Mouse (Mus musculus): ENCODE results near the gene Phf19. TPM values are rescaled to one million over a fixed set of nuclear protein-coding genes. Genes with fewer than 3 reads are reported as not detected.

Phf19 gene
- polyA plus RNA-seq, 1 experiment = 1.8 TPM

DNA sequence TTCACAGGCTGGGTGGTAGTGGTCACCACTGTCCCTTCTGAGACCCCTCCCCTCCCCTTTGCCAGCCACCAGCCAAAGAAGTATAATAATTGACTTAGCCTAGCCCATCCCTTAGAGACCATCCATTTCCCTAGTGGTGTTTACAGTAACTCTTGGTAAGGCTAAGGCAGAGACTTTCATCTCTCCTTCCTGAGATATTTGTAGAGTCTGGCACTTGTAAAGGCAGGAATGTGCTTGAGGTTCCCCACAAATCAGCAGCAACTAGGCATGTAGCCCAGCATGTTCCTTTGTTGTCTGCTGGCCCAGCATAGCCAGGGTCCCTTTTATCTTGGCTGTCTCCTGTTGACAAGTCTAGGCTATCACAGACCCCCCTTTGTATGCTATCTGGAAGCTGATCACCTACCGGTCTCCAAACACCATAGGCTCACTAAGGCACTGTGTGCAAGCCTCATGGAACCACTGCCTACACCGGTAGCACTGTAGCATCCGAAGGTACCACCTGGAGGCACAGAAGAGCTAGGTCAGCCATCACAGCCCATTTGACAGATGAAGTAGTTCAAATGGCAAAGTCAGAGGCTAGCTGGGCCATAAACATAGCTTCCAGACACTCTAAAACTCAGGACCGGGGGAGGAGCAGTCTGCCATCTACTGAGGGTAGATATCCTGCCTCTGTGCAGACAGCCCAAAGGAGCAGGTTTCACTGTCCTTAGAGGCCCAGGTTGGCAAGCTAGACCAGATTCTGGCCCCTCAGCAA, 10.0 kb downstream of the Phf19 start:
- H3K4me1 ChIP-seq (ENCODE audit: control insufficient read depth) = peaks cover 46% of the 10 kb centered on the region
- H3K4me3 ChIP-seq (replicated peaks) = peak overlapping the region; percentile 65
- peaks cover 75% of the 10 kb centered on the region for H3K36me3 ChIP-seq (ENCODE audit: control insufficient read depth)
- TF ChIP-seq GATA1 (IDR thresholded peaks at IDR 0.05; ENCODE audit: low read length) (no peak), TAL1 (IDR thresholded peaks at IDR 0.05; ENCODE audit: low read length) (no peak)
- H3K27me3 ChIP-seq (ENCODE audit: control insufficient read depth) = no peaks in the 10 kb centered on the region
- peaks cover 3% of the 10 kb centered on the region; the same call in 1 of the 2 replicates for H3K9me3 ChIP-seq (ENCODE audit: control insufficient read depth, low read length)

DNA sequence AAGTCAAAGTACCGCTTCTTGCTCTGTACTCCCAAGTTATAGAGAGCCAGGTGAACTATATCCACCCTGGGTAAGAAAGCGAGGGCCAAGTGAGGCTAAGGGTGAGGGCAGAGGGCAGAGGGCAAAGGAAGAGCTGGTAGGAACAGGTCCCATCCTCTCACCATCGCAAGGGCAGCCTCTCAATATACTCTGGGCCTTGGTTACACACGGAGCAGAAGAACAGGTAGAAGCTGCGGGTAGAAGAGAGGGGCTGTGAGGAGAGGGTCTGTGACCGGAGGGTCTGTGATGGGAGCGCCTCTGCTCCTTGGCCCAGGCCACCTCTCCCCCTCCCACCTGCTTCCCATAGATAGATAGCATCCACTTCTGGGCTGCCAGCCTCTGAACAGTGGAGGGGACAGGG, 10.6 kb downstream of the Phf19 start:
- Histone ChIP-seq H3K9me3 (ENCODE audit: control insufficient read depth, low read length) (peaks cover 3% of the 10 kb centered on the region; the same call in 1 of the 2 replicates), H3K4me1 (ENCODE audit: control insufficient read depth) (peaks cover 50% of the 10 kb centered on the region), H3K36me3 (ENCODE audit: control insufficient read depth) (peaks cover 78% of the 10 kb centered on the region), H3K4me3 (replicated peaks) (no peak overlapping the region), H3K27me3 (ENCODE audit: control insufficient read depth) (no peaks in the 10 kb centered on the region)
- no peak for TF ChIP-seq GATA1 (IDR thresholded peaks at IDR 0.05; ENCODE audit: low read length)

- Histone ChIP-seq H3K4me3 (replicated peaks) (no peak overlapping the region), H3K4me1 (ENCODE audit: control insufficient read depth) (peaks cover 53% of the 10 kb centered on the region)
Measured at GRCm38 (mm10) chr2:34902731-34903130, 11.1 kb downstream of the Phf19 start.

DNA sequence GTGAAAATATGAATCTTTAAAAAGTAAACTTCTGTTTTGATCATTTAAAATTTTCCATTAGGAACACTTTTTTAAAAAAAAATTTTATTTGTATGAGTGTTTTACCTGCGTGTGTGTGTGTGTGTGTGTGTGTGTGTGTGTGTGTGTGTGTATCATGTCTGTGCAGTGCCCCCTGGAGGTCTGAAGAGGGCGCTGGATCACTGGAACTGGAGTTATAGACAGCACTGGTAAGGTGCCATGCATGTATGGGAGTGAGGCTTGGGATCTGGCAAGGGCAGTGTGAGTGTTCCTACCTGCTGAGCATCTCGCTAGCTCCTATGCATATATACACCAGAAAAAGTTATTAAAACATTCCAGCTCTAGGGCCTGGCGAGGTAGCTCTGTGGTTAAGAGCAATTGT, 12.1 kb downstream of the Phf19 start:
- Histone ChIP-seq H3K4me3 (replicated peaks) (no peak overlapping the region), H3K27me3 (ENCODE audit: control insufficient read depth) (no peaks in the 10 kb centered on the region), H3K36me3 (ENCODE audit: control insufficient read depth) (peaks cover 79% of the 10 kb centered on the region), H3K4me1 (ENCODE audit: control insufficient read depth) (peaks cover 55% of the 10 kb centered on the region), H3K9me3 (ENCODE audit: control insufficient read depth, low read length) (peaks cover 3% of the 10 kb centered on the region; the same call in 1 of the 2 replicates)
- TF ChIP-seq GATA1 (IDR thresholded peaks at IDR 0.05; ENCODE audit: low read length) (no peak), TAL1 (IDR thresholded peaks at IDR 0.05; ENCODE audit: low read length) (no peak)

More at GRCm38 (mm10) chr2:34902731-34903130, 11.1 kb downstream of the Phf19 start:
- TF ChIP-seq GATA1 (IDR thresholded peaks at IDR 0.05; ENCODE audit: low read length) (no peak), TAL1 (IDR thresholded peaks at IDR 0.05; ENCODE audit: low read length) (no peak)
- peaks cover 78% of the 10 kb centered on the region for H3K36me3 ChIP-seq (ENCODE audit: control insufficient read depth)
- H3K9me3 ChIP-seq (ENCODE audit: control insufficient read depth, low read length) = peaks cover 3% of the 10 kb centered on the region; the same call in 1 of the 2 replicates
- no peaks in the 10 kb centered on the region for H3K27me3 ChIP-seq (ENCODE audit: control insufficient read depth)

GRCm38 (mm10) chr2:34900412-34900811, 13.4 kb downstream of the Phf19 start:
- Histone ChIP-seq H3K36me3 (ENCODE audit: control insufficient read depth) (peaks cover 87% of the 10 kb centered on the region), H3K4me1 (ENCODE audit: control insufficient read depth) (peaks cover 42% of the 10 kb centered on the region)

DNA sequence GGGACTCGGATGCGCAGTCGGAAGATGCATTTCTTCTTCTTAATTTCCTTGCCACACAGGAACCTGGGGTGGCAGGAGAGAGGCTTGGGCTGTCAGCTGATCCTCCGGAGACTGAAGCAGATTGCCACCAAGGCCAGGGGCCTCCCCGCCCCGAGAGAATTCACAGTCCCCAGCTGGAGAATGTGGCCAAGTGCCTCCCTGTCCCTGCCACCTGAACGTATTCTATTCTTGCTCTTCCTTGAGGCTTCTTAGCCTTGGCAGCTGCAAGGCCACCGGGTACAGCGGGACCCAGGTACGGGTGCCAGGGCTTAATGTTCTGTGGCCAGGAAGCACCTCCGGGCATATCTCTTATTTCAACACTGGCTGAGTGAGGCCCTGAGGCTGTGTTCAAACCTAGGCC, 14.1 kb downstream of the Phf19 start:
- no peak overlapping the region for H3K4me3 ChIP-seq (replicated peaks)
- H3K4me1 ChIP-seq (ENCODE audit: control insufficient read depth) = peaks cover 37% of the 10 kb centered on the region
- TF ChIP-seq TAL1 (IDR thresholded peaks at IDR 0.05; ENCODE audit: low read length) (no peak), GATA1 (IDR thresholded peaks at IDR 0.05; ENCODE audit: low read length) (no peak)
- peaks cover 3% of the 10 kb centered on the region; the same call in 1 of the 2 replicates for H3K9me3 ChIP-seq (ENCODE audit: control insufficient read depth, low read length)
- peaks cover 95% of the 10 kb centered on the region for H3K36me3 ChIP-seq (ENCODE audit: control insufficient read depth)
- no peaks in the 10 kb centered on the region for H3K27me3 ChIP-seq (ENCODE audit: control insufficient read depth)

More at GRCm38 (mm10) chr2:34900412-34900811, 13.4 kb downstream of the Phf19 start:
- Histone ChIP-seq H3K27me3 (ENCODE audit: control insufficient read depth) (no peaks in the 10 kb centered on the region), H3K4me3 (replicated peaks) (no peak overlapping the region), H3K9me3 (ENCODE audit: control insufficient read depth, low read length) (peaks cover 3% of the 10 kb centered on the region; the same call in 1 of the 2 replicates)
- TF ChIP-seq GATA1 (IDR thresholded peaks at IDR 0.05; ENCODE audit: low read length) = no peak
- TF ChIP-seq TAL1 (IDR thresholded peaks at IDR 0.05; ENCODE audit: low read length) = no peak

DNA sequence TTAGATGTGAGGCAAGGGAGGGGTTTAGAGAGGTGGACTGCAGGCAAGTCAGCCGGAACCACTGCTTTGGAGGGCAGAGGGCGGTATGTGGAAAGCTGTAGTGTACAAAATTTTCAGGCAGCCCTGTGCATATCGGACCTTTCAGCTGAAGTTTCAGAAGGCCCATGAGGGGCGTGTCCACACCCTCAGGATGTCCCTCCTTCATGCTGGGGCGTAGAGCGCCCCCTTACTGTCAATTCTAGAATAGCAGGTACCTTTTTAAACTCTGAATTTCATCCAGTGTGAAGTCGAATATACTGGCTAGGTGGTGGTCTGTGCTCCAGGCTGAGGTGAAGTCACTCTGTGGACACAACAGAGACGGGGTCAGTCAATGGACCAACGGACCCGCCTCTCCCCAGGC, 16.0 kb downstream of the Phf19 start:
- TF ChIP-seq TAL1 (IDR thresholded peaks at IDR 0.05; ENCODE audit: low read length) (no peak), GATA1 (IDR thresholded peaks at IDR 0.05; ENCODE audit: low read length) (no peak)
- Histone ChIP-seq H3K27me3 (ENCODE audit: control insufficient read depth) (no peaks in the 10 kb centered on the region), H3K4me1 (ENCODE audit: control insufficient read depth) (peaks cover 21% of the 10 kb centered on the region)

DNA sequence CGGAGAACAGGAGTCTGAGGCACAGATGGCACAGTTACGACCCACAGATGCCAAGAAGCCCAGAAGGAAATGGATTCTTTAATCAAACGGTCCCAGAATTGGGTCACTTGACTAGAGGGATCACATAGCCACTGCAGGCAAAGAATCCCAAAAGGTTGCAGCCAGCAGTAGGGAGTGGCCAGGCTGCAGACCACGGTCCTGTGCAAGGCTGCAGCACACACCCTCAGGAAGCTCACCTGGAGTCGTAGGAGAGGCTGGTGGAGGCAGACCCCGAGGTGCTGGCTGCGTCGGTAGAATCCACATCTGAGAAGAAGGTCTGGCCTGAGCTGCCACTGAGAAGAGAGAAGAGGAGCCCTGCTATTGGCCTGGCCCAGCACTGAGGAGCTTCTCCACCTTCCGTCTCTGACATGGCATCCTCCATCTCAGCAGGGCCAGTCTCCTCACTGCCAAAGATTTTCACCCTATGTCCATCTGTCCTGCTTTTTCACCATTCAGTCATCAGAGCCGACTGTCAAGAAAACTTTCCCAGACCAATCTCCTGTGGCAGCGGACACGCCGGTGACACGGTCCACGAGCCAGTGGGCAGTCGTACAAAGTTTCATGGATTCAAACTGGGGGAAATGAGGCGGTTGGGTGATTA, 16.9 kb downstream of the Phf19 start:
- peaks cover 20% of the 10 kb centered on the region for H3K4me1 ChIP-seq (ENCODE audit: control insufficient read depth)
- TF ChIP-seq GATA1 (IDR thresholded peaks at IDR 0.05; ENCODE audit: low read length) = no peak
- TF ChIP-seq TAL1 (IDR thresholded peaks at IDR 0.05; ENCODE audit: low read length) = no peak
- peaks cover 81% of the 10 kb centered on the region for H3K36me3 ChIP-seq (ENCODE audit: control insufficient read depth)
- H3K9me3 ChIP-seq (ENCODE audit: control insufficient read depth, low read length) = peaks cover 2% of the 10 kb centered on the region; the same call in 1 of the 2 replicates
- no peaks in the 10 kb centered on the region for H3K27me3 ChIP-seq (ENCODE audit: control insufficient read depth)
- no peak overlapping the region for H3K4me3 ChIP-seq (replicated peaks)

More for the DNA sequence above, 16.0 kb downstream of the Phf19 start:
- Histone ChIP-seq H3K36me3 (ENCODE audit: control insufficient read depth) (peaks cover 90% of the 10 kb centered on the region), H3K4me3 (replicated peaks) (no peak overlapping the region), H3K9me3 (ENCODE audit: control insufficient read depth, low read length) (peaks cover 3% of the 10 kb centered on the region; the same call in 1 of the 2 replicates)

GRCm38 (mm10) chr2:34895503-34896113, 18.2 kb downstream of the Phf19 start:
- H3K4me1 ChIP-seq (ENCODE audit: control insufficient read depth) = peaks cover 20% of the 10 kb centered on the region
- H3K9me3 ChIP-seq (ENCODE audit: control insufficient read depth, low read length) = no peaks in the 10 kb centered on the region
- no peak overlapping the region for H3K4me3 ChIP-seq (replicated peaks)
- peaks cover 70% of the 10 kb centered on the region for H3K36me3 ChIP-seq (ENCODE audit: control insufficient read depth)
- H3K27me3 ChIP-seq (ENCODE audit: control insufficient read depth) = no peaks in the 10 kb centered on the region
- TF ChIP-seq TAL1 (IDR thresholded peaks at IDR 0.05; ENCODE audit: low read length) (no peak), GATA1 (IDR thresholded peaks at IDR 0.05; ENCODE audit: low read length) (no peak)
